Mouse (Mus musculus) embryonic facial prominence, embryonic 15.5 days (tissue): ENCODE data around the gene AU021092. TPM values are rescaled to one million over a fixed set of nuclear protein-coding genes. Genes with fewer than 3 reads are reported as not detected.

Source experiments
- ATAC-seq: fragments of 200-750 bp; cut with Nextera tagmentation; 2 replicates; pipeline ENCODE4 v1.8.0; 2017; ENCODE audit warnings: low read depth, moderate TSS enrichment; ENCODE audit not compliant: insufficient number of reproducible peaks, low FRiP score, low TSS enrichment
- H3K27ac ChIP-seq: fragments of 300-500 bp; sonication (generic); replicated peaks from 2 replicates; pipeline ENCODE4 v1.5.1; 2015; ENCODE audit warnings: mild to moderate bottlenecking, inconsistent platforms
- H3K27me3 ChIP-seq: fragments of 300-500 bp; sonication (generic); 2 replicates; pipeline ENCODE4 v1.6.1; 2015; ENCODE audit warnings: inconsistent platforms
- H3K36me3 ChIP-seq: fragments of 300-500 bp; sonication (generic); 2 replicates; pipeline ENCODE4 v1.6.1; 2015; ENCODE audit warnings: mild to moderate bottlenecking, inconsistent platforms
- H3K4me1 ChIP-seq: fragments of 300-500 bp; sonication (generic); 2 replicates; pipeline ENCODE4 v1.6.1; 2015; ENCODE audit warnings: inconsistent platforms
- H3K4me2 ChIP-seq: fragments of 300-500 bp; sonication (generic); replicated peaks from 2 replicates; pipeline ENCODE4 v1.6.1; 2015; ENCODE audit warnings: mild to moderate bottlenecking, inconsistent platforms
- H3K4me3 ChIP-seq: fragments of 300-500 bp; sonication (generic); replicated peaks from 2 replicates; pipeline ENCODE4 v1.5.1; 2015; ENCODE audit warnings: mild to moderate bottlenecking, inconsistent platforms
- H3K9ac ChIP-seq: fragments of 300-500 bp; sonication (generic); 2 replicates; pipeline ENCODE4 v1.6.1; 2015; ENCODE audit warnings: inconsistent platforms
- H3K9me3 ChIP-seq: fragments of 300-500 bp; sonication (generic); replicated peaks from 2 replicates; pipeline ENCODE4 v1.6.1; 2016; ENCODE audit warnings: inconsistent platforms
- WGBS: fragments of 180-500 bp; shearing (Covaris S2); methylation state at CpG from one replicate; pipeline ENCODE4 v1.1.7; 2015; 5-methylcytosine and 5-hydroxymethylcytosine counted together
- polyA plus RNA-seq: library from polyadenylated mRNA; unstranded; fragments of >200 nt; fragmentation: Nextera tagmentation; extraction: Ambion mirVana; gene quantifications from 2 replicates; pipeline ENCODE4 v1.2.1, GENCODE M21; 2015

The AU021092 gene
- 9.0 and 12.0 TPM in 2 replicates for polyA plus RNA-seq

DNA sequence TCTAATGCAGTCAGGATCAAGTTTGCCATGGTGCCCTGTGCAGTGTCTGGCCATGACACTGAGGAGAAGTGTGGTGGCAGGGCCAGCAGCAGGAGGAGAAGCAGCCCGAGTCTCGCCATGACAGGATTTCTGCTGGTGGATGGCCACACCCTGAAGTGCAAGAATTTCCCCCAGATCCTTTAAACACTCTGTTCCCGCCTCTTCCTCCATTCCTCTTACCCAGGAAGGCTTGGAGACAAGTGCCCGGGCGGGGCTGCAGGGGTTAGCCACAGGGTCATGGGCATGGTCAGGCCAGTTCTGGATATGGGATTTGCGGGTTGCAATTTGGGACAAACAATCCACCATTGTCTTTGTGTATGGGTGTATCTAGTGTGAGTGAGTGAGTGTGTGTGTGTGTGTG is at the start of gene AU021092:
AU021092 (minus strand) TSS at position 160 of the 400 bp plus-strand sequence.
- ATAC-seq: no peak
- Histone ChIP-seq H3K9ac (no peak within 1 kb of the TSS), H3K4me2 (no peak within 1 kb of the TSS), H3K27ac (no peak within 1 kb of the TSS), H3K36me3 (no peaks in the 10 kb centered on the region), H3K4me3 (no peak within 1 kb of the TSS), H3K4me1 (no peaks in the 10 kb centered on the region), H3K27me3 (no peaks in the 10 kb centered on the region; the same call in 1 of the 2 replicates), H3K9me3 (no peaks in the 10 kb centered on the region)
- 62% methylated on average over 6 of the region's 6 CpGs for WGBS

DNA sequence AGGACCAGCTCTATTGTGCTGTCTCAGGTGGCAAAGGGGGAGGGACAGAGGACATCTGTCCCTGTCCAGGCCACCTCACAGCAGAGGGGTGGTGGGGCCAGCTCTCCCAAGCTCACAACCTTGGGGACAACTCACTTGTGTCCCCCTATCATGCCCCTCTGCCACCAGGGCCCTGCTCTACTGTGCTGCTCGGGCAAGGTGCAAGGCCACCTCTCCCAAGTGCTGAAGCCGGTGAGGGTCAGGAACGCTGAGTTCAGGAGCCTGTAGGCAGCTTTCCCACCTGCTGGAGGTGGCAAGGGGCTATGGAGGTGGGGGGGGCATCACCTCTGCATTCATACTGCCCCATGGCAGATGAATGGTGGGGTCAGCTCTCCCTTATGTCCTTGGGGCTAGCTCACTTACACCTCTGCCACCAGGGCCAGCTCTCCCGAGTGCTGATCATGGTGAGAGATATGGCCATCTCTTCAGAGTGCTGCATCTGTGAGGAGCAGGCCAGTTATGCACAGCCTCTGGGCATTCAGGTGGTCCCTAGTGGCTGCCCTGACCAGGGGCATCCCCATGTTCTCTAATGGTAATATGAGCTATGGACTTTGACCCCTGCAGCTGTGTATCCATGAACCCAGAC is 49.4 kb upstream of the AU021092 start:
- ATAC-seq: peak; percentile 57; the same call in 1 of the 2 replicates
- H3K4me2 ChIP-seq: no peak overlapping the region
- no peak overlapping the region for H3K27ac ChIP-seq
- no peaks in the 10 kb centered on the region for H3K9me3 ChIP-seq
- no peaks in the 10 kb centered on the region for H3K27me3 ChIP-seq
- no peaks in the 10 kb centered on the region for H3K36me3 ChIP-seq
- H3K4me1 ChIP-seq: no peaks in the 10 kb centered on the region
- no peak overlapping the region for H3K4me3 ChIP-seq
- H3K9ac ChIP-seq: no peak overlapping the region
- WGBS: 75% methylated on average over 4 of the region's 4 CpGs

DNA sequence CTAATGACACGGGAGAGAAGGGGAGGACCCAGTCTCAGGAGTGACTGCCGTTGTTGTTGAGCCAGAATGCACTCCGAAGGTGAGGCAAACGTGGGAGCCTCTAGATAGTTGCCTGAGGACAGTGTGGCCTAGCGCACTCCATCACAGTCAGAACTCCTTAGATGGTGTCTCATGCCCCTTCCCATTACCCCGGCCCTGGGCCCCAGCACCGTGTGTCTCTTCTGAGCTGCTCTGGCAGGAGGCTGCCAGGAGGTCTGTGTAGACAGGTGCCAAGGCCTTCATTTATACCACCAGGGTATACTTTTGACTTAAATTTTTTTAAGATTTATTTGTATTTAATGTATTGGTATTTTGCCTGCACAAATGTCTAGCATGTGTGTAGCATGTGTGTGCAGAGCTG is 41.8 kb upstream of the AU021092 start:
- H3K27me3 ChIP-seq: no peaks in the 10 kb centered on the region
- 72% methylated on average over 7 of the region's 7 CpGs for WGBS
- H3K27ac ChIP-seq: no peak overlapping the region
- no peak for ATAC-seq
- no peak overlapping the region for H3K9ac ChIP-seq
- no peak overlapping the region for H3K4me2 ChIP-seq
- H3K4me1 ChIP-seq: peaks cover 7% of the 10 kb centered on the region; the same call in 1 of the 2 replicates
- H3K9me3 ChIP-seq: 0 out of 2 replicates have a peak, but pooled peaks cover 5% of the 10 kb centered on the region
- no peak overlapping the region for H3K4me3 ChIP-seq
- no peaks in the 10 kb centered on the region for H3K36me3 ChIP-seq

DNA sequence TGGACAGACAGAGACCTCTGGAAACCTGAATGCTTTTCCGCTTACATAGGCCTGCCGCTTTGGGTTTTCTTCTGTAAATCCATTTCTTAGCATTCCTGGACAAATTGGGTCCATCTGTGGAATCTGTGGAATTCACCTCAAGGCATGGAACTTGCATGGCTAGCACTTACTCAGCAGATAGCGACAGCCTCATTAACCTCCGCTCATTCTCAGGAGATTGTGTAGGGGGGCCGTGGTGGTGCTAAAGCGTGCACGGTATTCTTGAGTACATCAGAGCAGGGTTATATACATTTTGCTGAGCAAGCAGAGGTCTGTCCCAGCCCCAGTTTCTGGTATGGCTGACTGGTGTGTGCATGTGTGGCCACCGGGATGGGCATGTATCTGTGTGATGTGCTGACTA is 41.1 kb upstream of the AU021092 start:
- no peak overlapping the region for H3K4me3 ChIP-seq
- H3K27me3 ChIP-seq: no peaks in the 10 kb centered on the region
- H3K9ac ChIP-seq: no peak overlapping the region
- no peak overlapping the region for H3K27ac ChIP-seq
- H3K9me3 ChIP-seq: 0 out of 2 replicates have a peak, but pooled peaks cover 5% of the 10 kb centered on the region
- peaks cover 7% of the 10 kb centered on the region; the same call in 1 of the 2 replicates for H3K4me1 ChIP-seq
- H3K4me2 ChIP-seq: no peak overlapping the region
- WGBS: 23% methylated on average over 8 of the region's 8 CpGs
- ATAC-seq: no peak
- no peaks in the 10 kb centered on the region for H3K36me3 ChIP-seq

DNA sequence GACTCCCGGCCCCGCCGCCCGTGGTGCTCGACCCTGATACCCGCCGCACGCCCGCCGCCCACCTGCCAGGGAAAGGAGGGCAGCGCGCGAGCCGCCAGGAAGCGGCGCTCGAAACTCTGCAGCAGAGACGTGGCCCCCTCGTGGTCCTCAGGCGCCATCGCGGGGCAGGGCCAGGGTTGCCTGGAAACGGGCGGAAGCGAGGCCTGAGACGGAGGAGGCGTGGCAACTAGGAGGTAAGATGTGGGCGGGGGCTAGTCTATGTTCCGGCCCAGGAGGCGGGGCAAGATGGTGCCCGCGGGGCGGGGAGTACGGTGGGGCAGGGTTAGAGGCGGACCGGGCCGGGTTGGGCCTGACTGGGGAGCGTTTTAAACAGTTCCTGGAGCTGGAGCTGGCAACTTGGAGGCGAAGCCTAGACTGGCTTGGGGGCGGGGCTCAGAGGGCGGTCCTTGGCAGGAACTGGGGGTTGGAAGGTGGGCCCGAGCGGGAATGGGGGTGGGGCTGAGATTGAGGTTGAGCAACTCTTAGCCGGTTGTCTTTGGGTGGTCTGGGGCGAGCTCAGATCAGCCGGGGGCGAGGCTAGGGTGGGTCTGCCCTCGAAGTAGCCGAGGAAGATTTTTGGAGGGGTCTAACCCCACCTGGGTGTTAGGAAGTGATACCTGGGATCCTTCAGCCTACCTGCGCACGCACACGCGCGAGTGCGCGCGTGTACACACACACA is 33.8 kb upstream of the AU021092 start, which contains the start of gene Eef2kmt:
Eef2kmt (minus strand) TSS at position 205 of the 718 bp plus-strand sequence.
- peak within 1 kb of the TSS; percentile 84 for H3K27ac ChIP-seq
- peak; percentile 96 for ATAC-seq
- no peaks in the 10 kb centered on the region for H3K27me3 ChIP-seq
- peak within 1 kb of the TSS; percentile 76 for H3K4me2 ChIP-seq
- peak within 1 kb of the TSS; percentile 80 for H3K4me3 ChIP-seq
- peak within 1 kb of the TSS; percentile 73 for H3K9ac ChIP-seq
- under 1% methylated on average over 57 of the region's 57 CpGs for WGBS
- H3K36me3 ChIP-seq: 0 out of 2 replicates have a peak, but pooled peaks cover 5% of the 10 kb centered on the region
- H3K4me1 ChIP-seq: peaks cover 18% of the 10 kb centered on the region
- H3K9me3 ChIP-seq: no peaks in the 10 kb centered on the region

DNA sequence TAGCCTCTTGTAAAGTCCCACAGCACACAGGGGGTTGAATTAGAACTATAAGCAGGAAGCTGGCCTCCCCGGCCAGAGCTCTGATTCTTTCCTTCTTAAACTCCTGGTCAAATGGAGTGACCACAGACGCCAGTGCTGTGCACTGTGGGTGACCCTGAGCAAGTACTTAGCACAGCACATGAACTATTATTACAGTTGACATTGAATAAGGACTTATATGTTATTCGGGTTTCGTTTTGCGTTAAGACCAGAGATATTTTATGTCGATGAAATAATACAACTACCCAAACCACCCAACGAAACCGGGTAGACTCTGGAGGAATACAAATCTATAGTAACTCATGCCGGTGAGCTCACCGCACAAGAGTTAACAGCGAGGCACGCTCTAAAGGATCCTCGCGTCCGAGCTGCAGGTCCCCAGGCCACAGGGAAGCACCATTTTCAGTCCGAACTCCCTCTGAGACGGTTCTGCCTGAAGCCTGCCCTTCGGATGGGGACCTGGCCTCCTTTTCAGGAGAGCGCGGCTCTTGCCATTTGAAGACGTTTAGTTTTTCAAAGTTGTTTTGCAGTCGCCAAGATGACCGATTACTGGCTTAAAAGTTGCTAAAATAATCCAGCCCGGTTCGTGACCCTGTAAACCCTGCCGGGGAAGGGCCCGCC is 33.1 kb upstream of the AU021092 start:
- H3K27me3 ChIP-seq: no peaks in the 10 kb centered on the region
- WGBS: 2% methylated on average over 27 of the region's 27 CpGs
- H3K4me1 ChIP-seq: peaks cover 18% of the 10 kb centered on the region
- peak overlapping the region; percentile 73 for H3K9ac ChIP-seq
- no peak for ATAC-seq
- H3K4me3 ChIP-seq: peak overlapping the region; percentile 80
- H3K9me3 ChIP-seq: no peaks in the 10 kb centered on the region
- H3K27ac ChIP-seq: peak overlapping the region; percentile 84
- peaks cover 13% of the 10 kb centered on the region; the same call in 1 of the 2 replicates for H3K36me3 ChIP-seq
- H3K4me2 ChIP-seq: peak overlapping the region; percentile 76

DNA sequence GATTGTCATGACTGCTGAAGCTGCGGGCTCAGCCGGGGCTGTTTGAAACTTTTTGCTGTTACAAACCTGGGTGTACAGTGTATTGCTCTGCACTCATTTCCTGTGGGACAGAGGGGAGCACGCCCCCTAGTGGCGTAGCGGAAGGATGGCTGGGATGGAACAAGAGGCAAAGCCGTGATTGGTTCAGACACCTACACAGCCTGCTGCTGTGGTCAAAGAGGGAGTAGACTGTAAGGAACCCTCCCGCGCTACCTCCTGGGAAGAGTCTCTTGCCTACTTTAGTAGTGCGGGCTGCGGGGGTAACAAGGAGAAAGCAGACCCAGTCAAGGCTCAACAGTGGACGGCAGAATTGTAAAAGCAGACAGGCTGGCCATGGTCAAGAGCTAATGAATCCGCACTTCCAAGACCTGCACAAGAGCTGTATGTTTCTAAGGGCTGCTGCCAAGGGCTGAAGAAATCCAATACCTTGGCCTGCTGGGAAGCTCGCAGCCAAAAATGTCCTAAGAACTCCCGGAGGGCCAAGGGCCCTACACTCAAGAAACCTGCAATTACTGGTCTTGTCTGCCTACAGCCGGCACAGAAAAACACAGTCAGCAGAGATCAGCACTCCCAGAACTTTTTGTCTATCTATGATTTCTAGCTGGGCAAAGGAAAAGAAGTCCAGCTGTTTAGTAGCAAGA is 32.4 kb upstream of the AU021092 start:
- peak overlapping the region; percentile 80 for H3K4me3 ChIP-seq
- H3K27ac ChIP-seq: peak overlapping the region; percentile 84
- no peaks in the 10 kb centered on the region for H3K9me3 ChIP-seq
- ATAC-seq: peak; percentile 72
- peak overlapping the region; percentile 76 for H3K4me2 ChIP-seq
- H3K9ac ChIP-seq: peak overlapping the region; percentile 73; the same call in 1 of the 2 replicates
- H3K4me1 ChIP-seq: peaks cover 18% of the 10 kb centered on the region
- WGBS: 4% methylated on average over 15 of the region's 15 CpGs
- H3K27me3 ChIP-seq: no peaks in the 10 kb centered on the region
- peaks cover 18% of the 10 kb centered on the region for H3K36me3 ChIP-seq

DNA sequence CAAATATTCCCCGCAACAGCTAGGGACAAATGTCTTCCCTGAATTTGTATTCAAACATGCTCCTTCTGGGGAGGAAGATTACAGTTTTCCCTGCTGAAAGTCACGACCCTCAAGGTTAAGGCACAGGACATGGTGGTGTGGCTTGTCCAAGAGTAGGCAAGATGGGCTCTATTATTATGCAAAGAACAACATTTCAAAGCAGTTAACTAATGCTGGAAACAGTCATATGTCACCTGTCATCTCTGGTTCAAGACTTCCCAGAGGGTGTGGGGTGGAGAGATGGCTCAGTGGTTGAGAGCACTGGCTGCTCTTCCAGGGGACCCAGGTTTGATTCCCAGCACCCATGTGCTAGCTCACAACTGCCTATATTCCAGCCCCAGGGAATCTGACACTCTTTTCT is 30.2 kb upstream of the AU021092 start:
- no peaks in the 10 kb centered on the region for H3K9me3 ChIP-seq
- peaks cover 41% of the 10 kb centered on the region for H3K36me3 ChIP-seq
- no peak overlapping the region for H3K4me3 ChIP-seq
- H3K9ac ChIP-seq: no peak overlapping the region
- H3K27ac ChIP-seq: no peak overlapping the region
- no peak for ATAC-seq
- peaks cover 18% of the 10 kb centered on the region for H3K4me1 ChIP-seq
- H3K4me2 ChIP-seq: no peak overlapping the region
- no peaks in the 10 kb centered on the region for H3K27me3 ChIP-seq
- 87% methylated on average over 2 of the region's 2 CpGs for WGBS

DNA sequence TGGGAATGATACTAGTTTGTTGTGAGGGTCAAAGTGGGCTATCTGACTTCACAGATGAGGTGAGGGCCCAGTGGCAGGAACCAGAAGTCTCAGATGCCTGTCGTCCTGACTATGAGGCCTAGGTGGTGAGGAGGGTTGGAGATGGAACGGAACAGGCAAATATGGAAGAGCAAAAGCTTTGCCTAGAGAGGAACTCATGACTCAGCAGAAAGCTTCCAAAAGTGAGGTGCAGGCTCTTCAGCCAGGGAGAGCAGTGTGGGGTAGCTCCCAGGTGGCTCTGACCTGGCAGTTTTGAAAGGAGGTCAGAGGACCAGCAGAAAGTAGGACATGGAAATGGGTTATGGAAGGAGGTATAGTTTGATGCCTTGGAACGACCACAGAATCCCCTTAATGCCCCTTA is 28.8 kb upstream of the AU021092 start:
- H3K9me3 ChIP-seq: no peaks in the 10 kb centered on the region
- no peak overlapping the region for H3K4me2 ChIP-seq
- H3K27me3 ChIP-seq: no peaks in the 10 kb centered on the region
- H3K27ac ChIP-seq: no peak overlapping the region
- H3K36me3 ChIP-seq: peaks cover 50% of the 10 kb centered on the region
- ATAC-seq: no peak
- peaks cover 15% of the 10 kb centered on the region for H3K4me1 ChIP-seq
- H3K4me3 ChIP-seq: no peak overlapping the region
- H3K9ac ChIP-seq: no peak overlapping the region
- WGBS: 86% methylated on average over 3 of the region's 3 CpGs

DNA sequence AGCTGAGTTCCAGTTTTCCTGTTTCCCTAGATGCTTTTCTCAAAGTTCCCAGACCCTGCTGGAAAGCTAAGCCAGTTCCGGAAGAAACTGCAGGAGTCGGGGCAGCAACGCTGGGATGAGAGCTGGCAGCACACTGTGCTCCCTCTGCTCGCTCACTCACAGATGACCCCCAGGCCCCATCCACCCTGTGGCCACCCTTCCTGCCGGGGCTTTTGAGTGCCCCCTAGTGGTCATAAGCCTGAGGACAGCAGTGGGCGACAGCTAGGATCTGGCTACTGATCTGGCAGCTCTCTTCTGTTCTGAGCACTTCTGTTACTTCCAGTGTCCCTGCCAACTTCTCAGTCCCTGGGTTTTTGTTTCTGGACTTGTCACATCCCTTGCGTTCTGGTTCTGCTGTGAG is 22.3 kb upstream of the AU021092 start:
- H3K27ac ChIP-seq: no peak overlapping the region
- no peaks in the 10 kb centered on the region for H3K27me3 ChIP-seq
- H3K4me1 ChIP-seq: no peaks in the 10 kb centered on the region
- H3K9me3 ChIP-seq: no peaks in the 10 kb centered on the region
- H3K4me3 ChIP-seq: no peak overlapping the region
- 0 out of 2 replicates have a peak, but pooled peaks have one; percentile 44 for ATAC-seq
- WGBS: 43% methylated on average over 7 of the region's 7 CpGs
- no peak overlapping the region for H3K4me2 ChIP-seq
- peaks cover 85% of the 10 kb centered on the region for H3K36me3 ChIP-seq
- H3K9ac ChIP-seq: no peak overlapping the region

DNA sequence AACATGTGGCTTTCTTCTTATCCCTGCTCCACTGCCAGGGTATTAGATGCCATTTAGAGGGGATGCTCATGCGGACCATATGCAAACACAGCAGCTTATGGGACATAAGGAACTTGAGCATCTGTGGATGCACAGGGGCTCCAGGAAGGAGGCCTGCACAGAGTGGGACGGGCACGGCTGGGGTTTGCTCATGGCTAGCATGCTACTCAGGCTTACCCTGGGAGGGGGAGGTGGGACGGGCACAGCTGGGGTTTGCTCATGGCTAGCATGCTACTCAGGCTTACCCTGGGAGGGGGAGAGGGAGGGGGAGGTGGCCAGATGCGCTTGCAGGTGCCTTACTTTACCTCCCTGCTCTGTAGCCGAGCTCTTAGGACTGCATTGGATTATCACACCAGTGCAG is 20.8 kb upstream of the AU021092 start:
- no peak for ATAC-seq
- Histone ChIP-seq H3K9ac (no peak overlapping the region), H3K9me3 (no peaks in the 10 kb centered on the region), H3K36me3 (peaks cover 75% of the 10 kb centered on the region), H3K27me3 (no peaks in the 10 kb centered on the region), H3K4me3 (no peak overlapping the region), H3K4me2 (no peak overlapping the region), H3K4me1 (no peaks in the 10 kb centered on the region), H3K27ac (no peak overlapping the region)
- 80% methylated on average over 6 of the region's 6 CpGs for WGBS
